Mouse (Mus musculus): Measurements from ENCODE around the gene Dnmt3a. TPM values are rescaled to one million over a fixed set of nuclear protein-coding genes. Genes with fewer than 3 reads are reported as not detected.
A peak's percentile ranks its signal among the peaks of the same experiment; 100 is the strongest.

The Dnmt3a gene
- 100 to 1,000 TPM; 100 to 124 TPM for total RNA-seq (2021)

GRCm38 (mm10) chr12:3805852-3806251 is at the start of gene Dnmt3a:
Dnmt3a (plus strand) TSS chr12:3806007.
- intact Hi-C loops (cut with DNase I): loop anchor here (5.0 kb wide), 2 partner anchors 51 to 66 kb away; no protein-coding TSS in a partner anchor

DNA sequence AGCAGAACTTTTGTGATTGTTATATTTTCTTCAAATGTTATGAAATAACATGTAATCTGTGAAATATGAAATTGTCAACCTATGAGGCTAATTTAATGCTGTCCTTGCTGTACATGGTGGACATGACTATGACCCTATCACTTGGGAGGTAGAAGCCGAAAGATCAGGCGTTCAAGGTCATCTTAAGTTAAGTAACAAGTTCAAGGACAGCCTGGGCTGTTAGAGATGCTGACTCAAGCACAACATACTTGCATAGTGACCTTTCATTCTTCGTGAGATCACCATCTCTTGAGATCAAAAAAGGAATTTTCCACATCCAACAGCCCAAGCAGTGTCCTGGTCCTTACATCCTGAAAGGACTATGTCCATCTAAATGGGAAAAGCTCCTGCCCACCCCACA is 49.6 kb upstream of the Dnmt3a start:
- DNase-seq (ENCODE audit: low spot score in 2 of 2): no peak
- intact Hi-C loops (cut with DNase I): no loop called here

More at GRCm38 (mm10) chr12:3805852-3806251, at the start of gene Dnmt3a:
- DNase-seq (ENCODE audit: low spot score in 2 of 2): no peak

DNA sequence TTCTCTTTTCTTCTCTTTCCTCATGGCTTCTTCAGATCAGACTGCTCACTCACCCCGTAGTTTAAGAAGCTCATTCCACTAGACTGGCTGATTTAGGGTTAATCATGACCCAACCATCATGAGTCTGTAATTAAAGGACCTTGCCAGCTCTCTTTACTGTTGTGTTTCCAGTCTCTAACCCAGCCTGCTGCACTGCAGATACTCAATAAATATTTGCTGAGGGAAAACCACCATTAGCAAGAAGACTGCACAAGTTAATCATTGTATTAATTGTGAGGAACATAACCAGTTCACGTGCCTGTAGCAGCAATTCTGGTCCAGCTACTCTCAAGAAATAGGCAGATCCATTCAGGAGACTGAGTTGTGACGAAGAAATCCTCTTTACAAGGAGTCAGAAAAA is 47.7 kb upstream of the Dnmt3a start:
- no peak for DNase-seq (ENCODE audit: low spot score in 2 of 2)
- intact Hi-C loops (cut with DNase I): no loop called here

DNA sequence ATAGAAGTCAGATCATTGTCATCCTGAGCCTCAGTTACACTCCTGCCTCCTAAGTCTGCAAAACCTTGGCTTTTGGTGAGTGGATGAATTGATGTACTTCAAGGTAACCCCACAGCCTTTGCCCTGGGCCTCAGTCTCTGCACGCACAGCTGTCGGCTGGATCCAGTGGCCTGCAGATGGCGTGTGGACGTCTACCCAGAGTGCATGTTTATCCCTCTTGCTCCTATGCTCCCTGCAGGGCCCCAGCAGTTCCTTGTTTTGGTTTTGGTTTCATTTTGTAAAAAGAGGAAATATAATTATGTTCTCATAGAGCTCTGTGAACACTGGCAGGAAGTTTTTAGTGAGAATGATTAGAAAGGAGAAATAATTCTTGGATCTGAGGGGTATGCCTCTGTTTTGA is 46.4 kb upstream of the Dnmt3a start:
- no peak for DNase-seq (ENCODE audit: low spot score in 2 of 2)

DNA sequence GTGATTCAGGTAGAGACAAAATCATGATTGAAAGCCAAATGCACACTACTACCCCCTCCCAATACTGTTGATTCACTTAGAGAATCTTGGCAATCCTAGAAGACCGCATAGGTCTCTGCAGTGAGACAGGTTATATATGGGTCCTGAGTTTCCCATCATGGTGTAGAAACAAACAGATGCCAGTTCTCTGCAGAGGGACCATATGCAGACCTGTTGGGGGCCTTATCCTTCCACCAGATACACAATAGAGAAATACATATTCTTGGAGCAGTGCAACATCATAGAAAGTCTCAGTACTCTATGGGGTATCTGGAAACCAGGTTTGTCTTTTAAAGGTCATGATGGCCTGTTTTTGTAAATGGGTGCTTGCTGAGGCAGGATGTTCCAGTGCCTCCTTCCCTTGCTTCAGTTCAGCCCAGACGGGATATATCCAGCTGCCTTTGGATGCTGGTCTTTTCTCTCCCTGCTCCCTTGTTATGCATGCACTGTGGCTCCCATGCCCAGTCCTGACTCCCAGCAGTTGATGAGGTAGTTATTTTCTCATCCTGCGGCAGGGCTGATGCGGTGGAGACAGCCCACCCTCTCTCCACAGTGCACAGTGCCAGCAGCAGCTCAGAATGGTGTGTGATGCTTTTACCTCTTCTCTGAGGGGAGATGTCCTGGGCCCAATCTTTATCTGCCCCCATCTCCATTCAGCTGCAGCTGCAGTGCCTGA is 44.8 kb upstream of the Dnmt3a start:
- no peak for DNase-seq (ENCODE audit: low spot score in 2 of 2)
- intact Hi-C loops (cut with DNase I): no loop called here

More for the DNA sequence above, 46.4 kb upstream of the Dnmt3a start:
- intact Hi-C loops (cut with DNase I): no loop called here

DNA sequence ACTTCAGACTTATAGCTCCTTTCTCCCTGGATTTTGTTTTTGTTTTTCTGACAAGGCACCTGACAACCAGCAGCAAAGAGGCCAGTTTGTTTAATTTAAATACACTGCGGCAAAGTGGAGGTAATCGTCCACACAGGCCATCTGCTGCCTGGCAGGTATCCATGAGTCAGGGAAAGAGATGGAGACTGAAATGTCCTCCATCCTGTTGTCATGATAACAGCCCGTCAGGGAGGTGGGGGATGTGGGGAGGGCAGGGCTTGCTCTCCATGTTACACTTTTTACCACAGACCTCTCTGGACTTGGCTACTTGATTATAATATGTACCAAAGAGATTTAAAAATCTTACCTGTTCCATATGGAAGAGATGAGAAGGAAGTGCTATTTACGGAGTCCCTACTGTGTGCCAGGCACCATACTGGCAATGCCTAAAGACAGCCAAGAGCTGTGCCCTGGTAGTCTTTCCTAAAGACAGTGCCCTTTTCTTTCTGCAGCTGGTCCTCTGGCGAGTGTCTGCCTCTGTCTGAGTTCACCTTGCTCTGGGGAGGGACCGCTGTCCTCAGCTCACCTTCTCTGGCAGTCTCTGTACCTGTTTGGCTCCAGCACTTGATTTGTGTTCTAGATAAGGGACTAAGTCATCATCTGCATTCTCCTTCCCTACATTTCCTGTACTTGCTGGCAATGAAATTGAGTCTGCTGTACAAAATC is 44.1 kb upstream of the Dnmt3a start:
- no peak for DNase-seq (ENCODE audit: low spot score in 2 of 2)
- intact Hi-C loops (cut with DNase I): no loop called here

DNA sequence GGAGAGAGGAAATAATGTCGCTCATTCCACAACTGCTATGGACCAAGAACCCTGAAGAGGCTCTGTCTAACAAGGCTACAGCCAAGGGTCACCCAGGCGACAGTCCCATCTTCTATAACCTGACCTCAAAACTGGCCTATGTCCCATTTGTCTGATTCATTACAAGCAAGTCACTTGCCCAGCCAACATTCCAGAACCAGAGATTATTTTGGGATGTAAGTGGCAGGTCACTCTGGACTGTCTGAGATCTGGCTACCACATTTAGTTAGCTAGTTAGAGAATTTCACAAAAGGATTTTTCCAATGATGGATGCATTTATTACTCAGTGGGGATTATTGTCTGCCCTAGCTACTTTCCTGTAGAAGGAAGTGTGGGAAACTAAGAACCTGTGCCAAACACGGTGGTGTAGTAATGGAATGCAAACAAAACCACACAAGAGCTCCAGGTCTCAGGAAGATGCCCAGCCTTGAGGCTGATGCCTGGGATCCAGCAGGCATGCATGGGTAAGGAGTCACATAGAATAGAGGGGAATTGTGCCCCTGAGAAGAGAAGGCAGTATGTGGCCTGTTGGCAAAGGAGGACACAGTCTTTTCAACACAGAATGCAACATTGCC is 41.5 kb upstream of the Dnmt3a start:
- intact Hi-C loops (cut with DNase I): no loop called here
- DNase-seq (ENCODE audit: low spot score in 2 of 2): no peak

- intact Hi-C loops (cut with DNase I): no loop called here
These were observed 38.4 kb upstream of the Dnmt3a start for GRCm38 (mm10) chr12:3767360-3767759.

DNA sequence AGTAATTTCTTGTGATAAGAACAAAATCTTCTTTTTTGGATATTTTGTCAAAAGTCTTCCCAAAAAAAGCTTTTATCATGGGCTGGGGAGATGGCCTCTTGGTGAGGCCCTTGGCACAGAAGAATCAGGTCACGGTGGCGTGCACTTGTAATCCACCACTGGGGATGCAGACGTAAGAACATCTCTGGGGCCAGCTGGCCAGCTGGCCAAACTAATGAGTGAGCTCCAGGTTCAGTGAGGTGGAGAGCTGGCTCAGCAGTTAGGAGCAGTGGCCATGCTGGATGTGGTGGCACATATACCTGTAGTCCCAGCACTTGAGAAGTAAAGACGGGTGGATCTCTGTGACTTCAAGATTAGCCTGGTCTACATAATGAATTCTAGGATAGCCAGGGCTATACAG is 37.4 kb upstream of the Dnmt3a start:
- intact Hi-C loops (cut with DNase I): no loop called here
- DNase-seq (ENCODE audit: low spot score in 2 of 2): no peak

More at GRCm38 (mm10) chr12:3767360-3767759, 38.4 kb upstream of the Dnmt3a start:
- DNase-seq (ENCODE audit: low spot score in 2 of 2): no peak

DNA sequence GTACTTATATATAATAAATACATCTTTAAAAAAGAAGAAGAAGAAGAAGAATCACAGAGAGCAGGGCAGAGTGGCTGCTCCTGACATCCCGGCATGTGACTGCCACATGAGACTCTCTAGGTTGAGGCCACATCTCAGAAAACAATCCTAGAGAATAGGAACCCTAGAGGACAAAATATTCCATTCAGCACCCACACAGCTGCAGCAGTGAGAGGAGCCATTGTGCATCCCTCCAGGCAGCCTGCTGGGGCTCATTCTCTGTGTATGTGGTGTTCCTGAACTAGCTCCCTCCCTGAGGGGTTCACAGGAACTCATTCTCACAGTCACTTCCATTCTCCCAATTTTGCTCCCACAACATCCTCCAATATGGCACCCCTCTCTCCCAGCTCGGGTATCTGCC is 35.3 kb upstream of the Dnmt3a start:
- no peak for DNase-seq (ENCODE audit: low spot score in 2 of 2)
- intact Hi-C loops (cut with DNase I): no loop called here

- intact Hi-C loops (cut with DNase I): no loop called here
- DNase-seq (ENCODE audit: low spot score in 2 of 2): no peak
These were observed 34.7 kb upstream of the Dnmt3a start for GRCm38 (mm10) chr12:3771080-3771479.

DNA sequence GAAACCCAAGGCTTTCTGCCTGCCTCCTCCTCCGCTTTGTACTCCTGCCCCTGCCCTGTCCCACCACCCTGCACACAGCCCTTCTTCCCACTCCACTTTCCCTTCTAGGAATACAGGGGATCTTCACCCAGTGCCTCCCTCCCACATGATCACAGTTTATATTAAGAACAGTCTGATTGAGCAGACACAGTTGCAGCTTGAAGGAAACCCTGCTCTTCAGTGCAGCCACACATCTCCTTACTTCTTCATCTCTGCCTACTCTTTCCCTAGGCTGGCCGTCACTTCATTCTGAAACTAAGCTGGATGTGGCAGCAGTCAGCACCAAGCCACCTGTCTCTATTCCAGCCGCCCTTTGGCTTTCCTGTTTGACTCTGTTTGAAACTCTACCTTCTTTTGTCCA is 32.2 kb upstream of the Dnmt3a start:
- DNase-seq (ENCODE audit: low spot score in 2 of 2): peak in 1 of 2 experiments; percentile 48
- intact Hi-C loops (cut with DNase I): no loop called here

GRCm38 (mm10) chr12:3776015-3776414 is 29.8 kb upstream of the Dnmt3a start:
- intact Hi-C loops (cut with DNase I): no loop called here
- no peak for DNase-seq (ENCODE audit: low spot score in 2 of 2)

GRCm38 (mm10) chr12:3777682-3778081 is 28.1 kb upstream of the Dnmt3a start:
- intact Hi-C loops (cut with DNase I): no loop called here
- no peak for DNase-seq (ENCODE audit: low spot score in 2 of 2)

GRCm38 (mm10) chr12:3778286-3778685 is 27.5 kb upstream of the Dnmt3a start:
- DNase-seq (ENCODE audit: low spot score in 2 of 2): no peak
- intact Hi-C loops (cut with DNase I): no loop called here

- DNase-seq (ENCODE audit: low spot score in 2 of 2): no peak
- intact Hi-C loops (cut with DNase I): no loop called here
These were observed 26.2 kb upstream of the Dnmt3a start for GRCm38 (mm10) chr12:3779639-3780038.

DNA sequence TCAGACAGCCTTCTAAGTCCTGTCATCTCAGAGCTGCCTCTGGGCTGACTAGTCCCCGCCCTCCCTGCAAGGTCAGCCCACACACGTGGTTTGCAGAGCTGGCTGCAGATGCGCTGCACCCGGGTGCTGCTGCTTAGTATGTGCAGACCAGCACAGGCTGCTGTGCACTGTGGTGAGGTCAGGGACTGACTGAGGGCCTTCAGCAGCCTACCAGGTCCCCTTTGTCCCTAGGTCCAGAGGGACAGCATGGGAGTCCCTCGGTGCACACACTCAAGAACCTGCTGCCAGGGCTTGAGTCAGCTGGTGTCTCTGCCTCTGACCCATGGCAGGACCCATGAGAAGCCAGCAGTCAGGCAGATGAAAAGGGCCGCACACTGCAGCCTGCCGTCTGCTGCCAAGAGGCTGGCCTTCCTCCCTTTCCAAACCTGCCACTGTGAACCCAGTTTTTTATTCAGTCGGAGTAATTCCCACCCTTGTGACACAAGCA is 25.4 kb upstream of the Dnmt3a start:
- intact Hi-C loops (cut with DNase I): no loop called here
- DNase-seq (ENCODE audit: low spot score in 2 of 2): peak in 1 of 2 experiments; percentile 47

DNA sequence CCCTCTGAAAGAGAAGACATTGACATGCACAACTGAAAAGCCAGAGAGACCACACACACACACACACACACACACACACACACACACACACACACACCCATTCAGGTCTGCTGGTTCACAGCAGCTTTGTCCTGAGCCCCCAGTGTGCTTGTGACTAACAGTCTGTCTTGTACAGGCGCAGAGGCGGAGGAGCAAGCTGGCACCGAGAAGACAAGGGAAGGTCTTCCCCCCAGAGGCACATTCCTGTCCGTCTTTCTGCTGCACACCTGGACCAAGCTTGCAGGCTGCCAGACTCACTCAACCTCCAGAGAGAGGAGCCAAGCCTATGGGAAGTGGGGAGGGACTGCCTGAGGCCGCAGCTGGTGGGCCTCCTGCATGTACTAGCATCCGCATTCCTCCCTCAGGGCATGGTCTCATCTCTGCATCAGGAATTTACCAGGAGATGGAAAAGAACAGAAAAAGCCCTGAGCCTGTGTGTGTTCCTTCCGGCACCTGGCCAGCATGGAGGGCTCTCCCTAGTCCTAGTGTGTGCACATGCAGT is 24.8 kb upstream of the Dnmt3a start:
- DNase-seq (ENCODE audit: low spot score in 2 of 2): peak in 1 of 2 experiments; percentile 35
- intact Hi-C loops (cut with DNase I): no loop called here

DNA sequence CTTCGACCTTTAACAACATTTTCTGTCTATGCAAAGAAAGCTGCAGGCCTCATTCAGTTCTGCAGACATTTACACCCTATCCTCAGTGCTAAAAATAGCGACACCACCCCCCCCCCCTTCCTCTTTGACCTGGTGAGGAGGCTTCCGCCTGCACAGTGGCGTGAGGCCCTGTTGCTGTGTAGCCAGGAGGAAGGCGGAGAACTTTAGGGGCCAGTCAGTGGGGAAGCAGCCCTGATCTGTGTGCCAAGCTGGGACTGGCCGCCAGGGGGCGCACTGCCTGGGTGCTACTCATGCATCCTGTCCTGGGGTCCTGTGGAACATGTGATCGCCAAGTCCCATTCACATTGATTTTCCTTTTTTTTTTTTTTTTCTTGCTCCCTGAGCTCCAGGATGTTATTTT is 24.3 kb upstream of the Dnmt3a start:
- intact Hi-C loops (cut with DNase I): no loop called here

DNA sequence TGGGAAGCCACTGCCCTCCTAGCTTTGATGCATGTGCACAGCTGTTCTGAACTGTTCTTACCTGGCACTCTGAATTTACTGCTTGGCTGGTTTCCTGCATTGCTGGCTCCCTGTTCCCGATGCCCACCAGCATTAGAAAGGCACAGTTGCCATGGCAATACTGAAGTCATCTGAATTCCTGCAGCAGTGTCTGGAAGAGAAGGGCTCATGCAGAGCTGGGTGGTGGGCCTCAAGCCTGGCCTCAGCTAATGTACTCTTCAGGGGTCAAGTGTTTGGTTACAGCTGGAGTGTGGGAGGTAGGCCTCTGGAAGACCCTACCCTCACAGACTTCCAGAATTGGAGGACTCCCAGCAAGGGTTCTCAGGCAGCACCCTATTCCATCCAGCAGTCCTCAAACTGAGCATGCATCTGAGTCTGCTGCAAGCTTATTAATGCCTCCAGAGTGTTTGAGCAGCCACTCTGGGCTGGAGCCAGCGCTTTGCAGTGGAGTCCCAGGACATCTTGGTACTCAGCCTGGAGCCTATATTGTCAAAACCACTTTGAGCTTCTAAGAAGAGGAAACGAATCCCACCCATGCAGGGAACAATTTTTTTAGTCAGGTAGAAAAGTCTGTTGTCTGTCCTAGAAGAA is 22.5 kb upstream of the Dnmt3a start:
- peak; percentile 27 to 46 for DNase-seq (ENCODE audit: low spot score in 2 of 2)
- intact Hi-C loops (cut with DNase I): no loop called here

More for the DNA sequence above, 24.3 kb upstream of the Dnmt3a start:
- peak; percentile 78 to 80 for DNase-seq (ENCODE audit: low spot score in 2 of 2)
